Mouse (Mus musculus) intestine, embryonic 14.5 days (tissue): ENCODE data around the gene Slc25a20. TPM values are rescaled to one million over a fixed set of nuclear protein-coding genes. Genes with fewer than 3 reads are reported as not detected.

Source experiments
- ATAC-seq: fragments of 200-750 bp; cut with Nextera tagmentation; replicated peaks from 2 replicates; pipeline ENCODE4 v1.8.0; 2017; ENCODE audit warnings: low read depth, moderate number of reproducible peaks, moderate TSS enrichment, moderate library complexity; ENCODE audit not compliant: low FRiP score, low TSS enrichment
- DNase-seq: peaks from one replicate; pipeline ENCODE4 v3.0.0-alpha.2; 2018; ENCODE audit warnings: low spot score
- H3K27ac ChIP-seq: fragments of 300-500 bp; sonication (generic); 2 replicates; pipeline ENCODE4 v1.5.1; 2014; ENCODE audit warnings: low read depth, mild to moderate bottlenecking, control low read depth
- H3K27me3 ChIP-seq: fragments of 300-500 bp; sonication (generic); replicated peaks from 2 replicates; pipeline ENCODE4 v1.6.1; 2014; ENCODE audit warnings: low read length, control low read depth; ENCODE audit not compliant: control insufficient read depth, insufficient read depth
- H3K36me3 ChIP-seq: fragments of 300-500 bp; sonication (generic); 2 replicates; pipeline ENCODE4 v1.6.1; 2014; ENCODE audit warnings: low read length, control low read depth; ENCODE audit not compliant: control insufficient read depth, insufficient read depth
- H3K4me1 ChIP-seq: fragments of 300-500 bp; sonication (generic); replicated peaks from 2 replicates; pipeline ENCODE4 v1.6.1; 2014; ENCODE audit warnings: low read length, control low read depth, mixed read lengths; ENCODE audit not compliant: control insufficient read depth, insufficient read depth
- H3K4me2 ChIP-seq: fragments of 300-500 bp; sonication (generic); 2 replicates; pipeline ENCODE4 v1.6.1; 2014; ENCODE audit warnings: low read length
- H3K4me3 ChIP-seq: fragments of 300-500 bp; sonication (generic); 2 replicates; pipeline ENCODE4 v1.5.1; 2014; ENCODE audit warnings: low read depth, low read length, control low read depth, mixed read lengths
- H3K9ac ChIP-seq: fragments of 300-500 bp; sonication (generic); 2 replicates; pipeline ENCODE4 v1.6.1; 2014; ENCODE audit warnings: mild to moderate bottlenecking, low read length
- H3K9me3 ChIP-seq: fragments of 300-500 bp; sonication (generic); 2 replicates; pipeline ENCODE4 v1.6.1; 2016; ENCODE audit warnings: low read length, control low read depth; ENCODE audit not compliant: control insufficient read depth
- WGBS: fragments of 180-500 bp; shearing (Covaris S2); extraction: QIAGEN DNeasy Blood & Tissue Kit; methylation state at CpG from one replicate; pipeline ENCODE4 v1.1.7; 2014; 5-methylcytosine and 5-hydroxymethylcytosine counted together
- polyA plus RNA-seq: library from polyadenylated mRNA; unstranded; fragments of >200 nt; fragmentation: Nextera tagmentation; extraction: Ambion mirVana; gene quantifications from 2 replicates; pipeline ENCODE4 v1.2.1, GENCODE M21; 2014

The Slc25a20 gene
- polyA plus RNA-seq, 1 experiment from 2014 or later: 29.1 TPM

DNA sequence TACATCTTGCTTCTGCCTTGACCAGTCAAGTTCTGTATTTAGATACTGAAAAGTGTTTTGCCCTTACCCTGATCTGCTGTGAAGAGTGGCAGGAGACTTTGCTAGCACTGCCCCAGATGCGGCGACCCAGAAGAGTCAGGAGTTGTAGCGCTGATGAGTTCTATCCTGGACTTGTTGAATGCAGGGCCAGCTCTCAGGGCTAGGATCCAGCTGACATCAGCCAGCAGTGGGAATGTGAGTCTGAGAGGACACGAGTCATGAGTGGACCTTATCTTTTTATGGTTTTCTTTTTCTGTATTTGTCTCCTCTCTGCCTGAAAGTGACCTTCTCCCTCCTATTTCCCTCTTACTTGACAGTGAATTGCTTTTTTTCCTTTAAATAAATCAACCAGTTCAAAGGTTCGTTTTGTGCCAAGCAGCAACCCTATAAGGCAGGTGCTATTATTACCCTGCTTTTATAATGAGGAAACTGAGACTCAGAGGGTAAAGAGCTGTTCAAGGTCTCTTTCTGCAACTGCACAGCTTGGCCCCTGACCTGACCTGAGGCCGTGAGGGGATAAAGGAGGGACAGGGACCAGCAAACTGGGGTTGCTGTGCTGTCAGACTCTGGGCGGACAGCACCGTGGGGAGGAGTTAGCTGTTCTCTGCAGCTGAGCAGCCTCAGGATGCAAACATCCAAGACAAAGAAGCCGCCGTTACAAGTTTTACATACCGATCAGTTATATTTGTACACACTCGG lies 41.7 kb downstream of the Slc25a20 start:
- no peaks in the 10 kb centered on the region for H3K27me3 ChIP-seq
- H3K4me1 ChIP-seq: peaks cover 18% of the 10 kb centered on the region
- H3K36me3 ChIP-seq: no peaks in the 10 kb centered on the region
- 36% methylated on average over 12 of the region's 12 CpGs for WGBS
- no peaks in the 10 kb centered on the region for H3K9me3 ChIP-seq
- DNase-seq (peak; percentile 59), ATAC-seq (no peak)
- no peak overlapping the region for H3K9ac ChIP-seq
- H3K4me3 ChIP-seq: no peak overlapping the region
- peak overlapping the region; percentile 54 for H3K27ac ChIP-seq
- H3K4me2 ChIP-seq: peak overlapping the region; percentile 18; the same call in 1 of the 2 replicates

DNA sequence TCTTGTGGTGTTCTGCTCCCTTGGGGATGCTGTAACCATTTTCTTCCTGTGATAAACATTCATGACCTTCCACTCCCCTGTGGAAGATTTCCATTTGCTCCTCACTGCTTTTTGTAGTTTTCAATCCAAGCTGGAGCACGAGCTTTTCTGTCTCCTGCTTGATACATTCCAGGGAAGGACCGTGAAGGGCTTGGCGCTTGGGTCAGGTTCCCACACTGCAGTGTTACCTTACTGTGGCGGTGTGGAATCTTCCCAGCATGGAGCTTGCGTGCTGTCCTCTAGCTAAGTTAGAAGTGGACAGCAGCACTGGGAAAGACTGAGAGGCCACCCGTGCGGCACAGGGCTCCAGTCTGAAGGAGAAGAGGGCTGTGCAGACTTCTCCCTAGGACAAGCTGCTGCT lies 42.7 kb downstream of the Slc25a20 start:
- H3K36me3 ChIP-seq: no peaks in the 10 kb centered on the region
- no peaks in the 10 kb centered on the region for H3K27me3 ChIP-seq
- H3K9ac ChIP-seq: no peak overlapping the region
- 35% methylated on average over 7 of the region's 7 CpGs for WGBS
- no peak for ATAC-seq
- DNase-seq: no peak
- H3K4me1 ChIP-seq: peaks cover 18% of the 10 kb centered on the region
- no peak overlapping the region for H3K4me3 ChIP-seq
- no peak overlapping the region for H3K27ac ChIP-seq
- H3K9me3 ChIP-seq: no peaks in the 10 kb centered on the region
- H3K4me2 ChIP-seq: no peak overlapping the region

DNA sequence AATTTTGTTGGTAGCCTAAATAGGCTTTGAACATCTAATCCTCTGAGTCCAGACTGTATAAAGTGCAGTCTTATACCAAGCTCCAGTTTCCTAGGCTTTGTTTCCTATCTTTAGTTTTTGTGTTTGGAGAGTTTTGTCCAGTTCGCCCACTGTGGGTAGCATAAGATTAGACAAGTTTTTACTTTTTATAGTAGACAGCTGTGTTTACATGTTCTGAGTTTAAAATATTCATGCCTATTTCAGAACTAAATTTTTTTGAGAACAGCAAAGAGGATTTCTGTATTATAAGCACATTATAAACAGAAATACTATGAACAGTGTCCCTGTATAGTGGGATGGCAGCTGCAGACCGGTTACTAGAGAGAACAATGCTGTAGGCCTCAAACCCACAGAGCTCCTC lies 45.3 kb downstream of the Slc25a20 start:
- Histone ChIP-seq H3K4me3 (no peak overlapping the region), H3K4me1 (peaks cover 18% of the 10 kb centered on the region), H3K9ac (no peak overlapping the region), H3K4me2 (no peak overlapping the region), H3K27ac (no peak overlapping the region), H3K27me3 (no peaks in the 10 kb centered on the region), H3K36me3 (no peaks in the 10 kb centered on the region), H3K9me3 (no peaks in the 10 kb centered on the region)
- DNase-seq (no peak), ATAC-seq (no peak)
- WGBS: 76% methylated on average over 2 of the region's 2 CpGs

DNA sequence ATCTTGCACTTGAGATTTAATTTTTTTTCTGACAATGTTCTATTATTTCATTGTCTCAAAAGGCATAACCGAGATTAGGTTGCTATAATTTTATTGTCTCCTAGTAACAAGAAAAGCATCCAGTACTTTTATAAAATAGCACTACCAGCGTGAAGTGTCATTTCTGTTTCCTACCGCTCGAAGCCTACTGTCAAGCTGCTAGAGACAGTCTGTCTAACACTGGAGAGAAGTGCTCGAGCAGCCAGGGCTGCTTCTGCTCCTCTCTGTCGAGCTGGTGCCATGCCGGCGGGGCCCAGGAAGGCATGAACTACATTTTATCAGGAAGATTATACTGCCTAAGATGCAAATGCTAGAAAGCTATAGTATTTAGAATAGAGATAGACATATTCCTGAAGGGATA lies 46.9 kb downstream of the Slc25a20 start:
- WGBS: 93% methylated on average over 8 of the region's 8 CpGs
- Histone ChIP-seq H3K36me3 (no peaks in the 10 kb centered on the region), H3K9me3 (no peaks in the 10 kb centered on the region), H3K27ac (no peak overlapping the region), H3K4me3 (no peak overlapping the region), H3K4me1 (peaks cover 13% of the 10 kb centered on the region), H3K4me2 (no peak overlapping the region), H3K27me3 (no peaks in the 10 kb centered on the region), H3K9ac (no peak overlapping the region)
- ATAC-seq (no peak), DNase-seq (no peak)

DNA sequence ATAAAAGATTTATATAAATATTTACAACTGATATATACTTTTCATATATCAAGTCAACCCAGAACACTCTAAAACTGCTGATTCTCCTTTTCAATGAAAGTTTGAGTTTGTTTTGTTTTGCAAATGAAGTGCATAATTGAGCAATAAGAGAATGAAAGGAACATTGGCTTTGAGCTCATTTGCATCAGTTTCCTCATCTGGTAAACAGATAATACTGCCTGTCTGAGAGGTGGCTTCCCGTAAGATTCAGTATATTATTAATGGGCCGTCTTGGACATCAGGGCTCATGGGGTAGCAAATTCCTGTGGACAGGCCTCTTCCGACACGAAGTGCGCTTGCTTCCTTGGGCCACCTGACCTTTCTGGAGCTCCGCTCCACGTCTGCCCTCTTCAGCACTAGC lies 48.9 kb downstream of the Slc25a20 start:
- H3K27me3 ChIP-seq: no peaks in the 10 kb centered on the region
- DNase-seq (no peak), ATAC-seq (no peak)
- WGBS: 73% methylated on average over 7 of the region's 7 CpGs
- no peak overlapping the region for H3K9ac ChIP-seq
- no peak overlapping the region for H3K4me3 ChIP-seq
- H3K4me1 ChIP-seq: peaks cover 4% of the 10 kb centered on the region; the same call in 1 of the 2 replicates
- no peak overlapping the region for H3K4me2 ChIP-seq
- no peak overlapping the region for H3K27ac ChIP-seq
- H3K36me3 ChIP-seq: no peaks in the 10 kb centered on the region; the same call in 1 of the 2 replicates
- H3K9me3 ChIP-seq: no peaks in the 10 kb centered on the region

DNA sequence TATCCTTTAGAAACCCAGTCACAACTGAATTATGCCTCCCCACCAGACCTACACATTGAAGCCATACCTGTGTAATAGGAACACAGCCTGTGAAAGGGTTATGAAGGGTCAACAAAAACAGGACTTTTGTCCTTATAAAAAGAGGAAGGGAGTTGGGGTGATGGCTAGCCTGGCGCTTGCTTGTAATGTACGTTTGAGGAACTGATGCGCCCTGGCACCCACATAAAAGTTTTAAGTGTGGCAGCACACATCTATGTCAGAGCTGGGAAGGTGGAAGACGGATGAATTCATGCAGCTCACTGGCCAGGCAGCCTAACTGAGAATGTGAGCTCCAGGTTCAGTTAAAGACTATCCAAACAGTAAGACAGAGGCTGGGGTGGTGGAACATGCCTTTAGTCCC lies 54.3 kb downstream of the Slc25a20 start:
- Histone ChIP-seq H3K9ac (no peak overlapping the region), H3K4me3 (no peak overlapping the region), H3K27ac (no peak overlapping the region), H3K4me2 (no peak overlapping the region), H3K4me1 (no peaks in the 10 kb centered on the region), H3K27me3 (no peaks in the 10 kb centered on the region), H3K9me3 (no peaks in the 10 kb centered on the region), H3K36me3 (peaks cover 17% of the 10 kb centered on the region)
- ATAC-seq: no peak
- DNase-seq: no peak
- WGBS: 90% methylated on average over 4 of the region's 4 CpGs

DNA sequence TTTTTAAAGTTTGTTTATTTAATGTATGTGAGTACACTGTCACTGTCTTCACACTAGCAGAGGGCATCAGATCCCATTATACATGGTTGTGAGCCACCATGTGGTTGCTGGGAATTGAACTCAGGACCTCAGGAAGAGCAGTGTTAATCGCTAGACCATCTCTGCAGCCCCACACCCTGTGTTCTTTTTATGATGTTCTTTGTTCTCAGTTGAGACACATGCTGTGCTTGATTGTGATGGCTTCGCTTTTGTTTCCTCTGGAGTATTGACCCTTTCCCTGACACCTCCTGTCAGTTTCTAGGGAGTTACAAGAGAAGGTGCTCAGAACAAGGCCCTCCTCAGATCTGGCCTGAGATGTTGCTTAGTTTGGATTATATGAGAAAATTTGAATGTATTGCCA lies 61.9 kb downstream of the Slc25a20 start:
- Histone ChIP-seq H3K9ac (no peak overlapping the region), H3K27ac (no peak overlapping the region), H3K4me1 (no peaks in the 10 kb centered on the region), H3K36me3 (peaks cover 18% of the 10 kb centered on the region), H3K27me3 (no peaks in the 10 kb centered on the region), H3K4me3 (no peak overlapping the region), H3K9me3 (no peaks in the 10 kb centered on the region), H3K4me2 (no peak overlapping the region)
- 61% methylated on average over 2 of the region's 2 CpGs for WGBS
- no peak for ATAC-seq
- DNase-seq: no peak

DNA sequence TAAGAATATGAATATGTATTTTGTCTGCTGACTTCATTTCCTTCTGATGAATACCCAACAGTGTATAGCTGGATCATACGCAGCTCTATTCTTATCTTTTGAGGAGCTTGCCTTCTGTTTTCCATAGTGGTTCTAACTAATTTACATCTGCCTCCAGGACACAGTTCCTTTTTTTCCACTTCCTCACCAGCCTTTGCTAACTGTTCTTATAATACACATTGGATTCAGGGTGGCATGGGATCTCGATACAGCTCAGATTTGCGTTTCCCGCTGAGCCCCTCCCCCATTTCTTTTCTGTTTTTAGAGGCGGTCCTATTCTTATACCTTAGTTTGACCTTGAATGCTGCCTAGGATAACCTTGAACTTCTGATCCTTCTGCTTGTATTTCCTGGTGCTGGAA lies 64.2 kb downstream of the Slc25a20 start:
- H3K36me3 ChIP-seq: peaks cover 8% of the 10 kb centered on the region; the same call in 1 of the 2 replicates
- DNase-seq (no peak), ATAC-seq (no peak)
- H3K9me3 ChIP-seq: no peaks in the 10 kb centered on the region
- no peaks in the 10 kb centered on the region for H3K27me3 ChIP-seq
- H3K4me2 ChIP-seq: no peak overlapping the region
- H3K4me3 ChIP-seq: no peak overlapping the region
- H3K9ac ChIP-seq: no peak overlapping the region
- 95% methylated on average over 5 of the region's 5 CpGs for WGBS
- no peaks in the 10 kb centered on the region for H3K4me1 ChIP-seq
- no peak overlapping the region for H3K27ac ChIP-seq

DNA sequence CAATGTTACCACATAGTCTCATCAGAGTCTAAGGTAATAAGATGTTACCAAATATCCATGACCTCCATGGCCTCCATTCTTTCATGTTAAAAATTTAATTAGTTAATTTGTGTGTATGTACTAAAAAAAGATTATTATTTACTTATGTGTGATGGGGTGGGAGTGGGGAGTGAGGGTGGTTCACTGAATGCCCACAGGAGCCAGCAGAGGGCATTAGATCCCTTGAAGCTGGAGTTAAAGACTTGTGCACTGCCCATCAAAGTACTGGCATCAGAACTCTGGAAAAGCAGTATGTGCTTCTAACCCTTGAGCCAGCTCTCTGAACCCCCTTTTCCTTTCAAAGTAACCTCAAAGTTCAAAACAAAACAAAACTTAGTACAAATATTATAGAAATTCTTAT lies 67.2 kb downstream of the Slc25a20 start:
- peaks cover 15% of the 10 kb centered on the region for H3K36me3 ChIP-seq
- DNase-seq (no peak), ATAC-seq (no peak)
- no peak overlapping the region for H3K27ac ChIP-seq
- H3K4me2 ChIP-seq: no peak overlapping the region
- no peak overlapping the region for H3K4me3 ChIP-seq
- no peak overlapping the region for H3K9ac ChIP-seq
- H3K27me3 ChIP-seq: no peaks in the 10 kb centered on the region
- no peaks in the 10 kb centered on the region for H3K9me3 ChIP-seq
- no peaks in the 10 kb centered on the region for H3K4me1 ChIP-seq
